ENCODE assay signal across 22 mouse cellular contexts in the genomic region with DNA sequence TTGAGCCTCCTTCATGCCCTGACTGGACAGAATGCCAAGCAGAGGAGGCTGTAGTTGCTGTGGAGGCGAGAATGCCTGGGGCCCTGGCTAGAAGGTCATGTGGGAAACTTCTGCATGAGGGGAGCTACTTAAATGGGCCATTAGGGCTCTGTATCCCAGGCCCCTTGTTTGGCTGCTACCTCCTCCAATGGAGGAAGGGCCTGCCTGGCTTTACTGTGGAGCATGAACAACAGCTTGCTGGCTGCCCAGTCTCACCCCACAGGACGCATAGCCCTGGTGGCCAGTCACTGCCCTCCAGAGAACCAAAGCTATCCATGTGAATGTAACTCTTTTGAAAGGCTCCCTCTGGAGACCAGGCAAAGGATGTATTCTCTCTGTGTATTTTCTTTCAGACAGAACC.
A peak's percentile ranks its signal among the peaks of the same experiment; 100 is the strongest.
DNase-seq lines count a peak whose midpoint lies in the region; ATAC-seq lines count a peak whose summit lies in the region.
"Had no signal": no experiment of that assay in that cellular context is flagged by ENCODE, and none has a peak within 500 bp of the region (broad histone marks: within the 10 kb centered on the region; RNA-seq: fewer than 3 reads in every experiment).

No protein-coding gene starts in this region.

- no peaks in the 10 kb centered on the region for H3K36me3 ChIP-seq in forebrain, embryonic 14.5 days (ENCODE audit: control insufficient read depth, insufficient read depth, low read length)
- H3K36me3 ChIP-seq in forebrain, embryonic 15.5 days = no peaks in the 10 kb centered on the region
- H3K36me3 ChIP-seq in hindbrain, embryonic 15.5 days = no peaks in the 10 kb centered on the region
- H3K36me3 ChIP-seq in hindbrain, embryonic 10.5 days = no peaks in the 10 kb centered on the region
- no peaks in the 10 kb centered on the region for H3K36me3 ChIP-seq in midbrain, embryonic 16.5 days (ENCODE audit: control insufficient read depth, insufficient read depth, low read length)
- no peaks in the 10 kb centered on the region for H3K36me3 ChIP-seq in midbrain, embryonic 15.5 days (replicated peaks)
- H3K36me3 ChIP-seq: embryonic facial prominence, embryonic 12.5 days; forebrain, embryonic 12.5 days; G1E; heart, embryonic 15.5 days had no signal

- 0 out of 2 replicates have a peak, but pooled peaks have one; percentile 21 for ATAC-seq in forebrain, embryonic 14.5 days
- ATAC-seq in forebrain, embryonic 15.5 days (replicated peaks) = no peak; the same call in 1 of the 2 replicates
- ATAC-seq in hindbrain, embryonic 15.5 days (ENCODE audit: low FRiP score, low read depth) = peak; percentile 21
- peak; percentile 52; the same call in 1 of the 2 replicates for ATAC-seq in midbrain, embryonic 16.5 days
- ATAC-seq in midbrain, embryonic 15.5 days (replicated peaks) = no peak
- ATAC-seq: CD4-positive, CD25-positive, alpha-beta regulatory T cell, adult 4 months had no signal

- no peak overlapping the region for H3K4me2 ChIP-seq in forebrain, embryonic 14.5 days (ENCODE audit: low read length)
- no peak overlapping the region for H3K4me2 ChIP-seq in forebrain, embryonic 15.5 days (replicated peaks)
- H3K4me2 ChIP-seq in hindbrain, embryonic 15.5 days = no peak overlapping the region
- no peak overlapping the region for H3K4me2 ChIP-seq in midbrain, embryonic 16.5 days (ENCODE audit: low read length)
- no peak overlapping the region for H3K4me2 ChIP-seq in midbrain, embryonic 15.5 days
- H3K4me2 ChIP-seq: embryonic facial prominence, embryonic 12.5 days; forebrain, embryonic 12.5 days; heart, embryonic 11.5 days; heart, embryonic 15.5 days had no signal

- H3K9ac ChIP-seq in forebrain, embryonic 14.5 days (ENCODE audit: low read length) = no peak overlapping the region
- H3K9ac ChIP-seq in forebrain, embryonic 15.5 days (replicated peaks) = no peak overlapping the region
- H3K9ac ChIP-seq in hindbrain, embryonic 15.5 days = no peak overlapping the region
- no peak overlapping the region for H3K9ac ChIP-seq in midbrain, embryonic 16.5 days (ENCODE audit: low read depth, low read length)
- H3K9ac ChIP-seq in midbrain, embryonic 15.5 days = no peak overlapping the region
- H3K9ac ChIP-seq: embryonic facial prominence, embryonic 12.5 days; forebrain, embryonic 12.5 days; heart, embryonic 15.5 days had no signal

- no peak for DNase-seq in forebrain, embryonic 14.5 days (ENCODE audit: low spot score)
- DNase-seq in hindbrain, embryonic 10.5 days (ENCODE audit: low spot score) = no peak
- DNase-seq in retina, embryonic 14.5 days (ENCODE audit: low spot score) = peak; percentile 17
- DNase-seq in cerebellum, adult 18-20 months = no peak
- DNase-seq: adrenal gland, postnatal 10 days; B cell, adult 2 months; cerebellum, adult 8-10 months; cerebellum, postnatal 14 days; gastrocnemius, postnatal 14 days; heart, adult 2 months; heart, postnatal 14 days; kidney, adult 11 months had no signal

- H3K4me3 ChIP-seq in forebrain, embryonic 14.5 days (ENCODE audit: low read depth, low read length) = no peak overlapping the region
- no peak overlapping the region for H3K4me3 ChIP-seq in forebrain, embryonic 15.5 days
- H3K4me3 ChIP-seq in hindbrain, embryonic 15.5 days = no peak overlapping the region
- no peak overlapping the region for H3K4me3 ChIP-seq in hindbrain, embryonic 10.5 days
- H3K4me3 ChIP-seq in midbrain, embryonic 16.5 days (ENCODE audit: low read depth, low read length) = no peak overlapping the region
- H3K4me3 ChIP-seq in midbrain, embryonic 15.5 days = no peak overlapping the region
- H3K4me3 ChIP-seq: embryonic facial prominence, embryonic 12.5 days; forebrain, embryonic 12.5 days; heart, adult 2 months; heart, embryonic 15.5 days had no signal

- H3K27me3 ChIP-seq in forebrain, embryonic 14.5 days (replicated peaks; ENCODE audit: control insufficient read depth, insufficient read depth, low read length) = no peaks in the 10 kb centered on the region
- H3K27me3 ChIP-seq in forebrain, embryonic 15.5 days = no peaks in the 10 kb centered on the region
- H3K27me3 ChIP-seq in hindbrain, embryonic 15.5 days = no peaks in the 10 kb centered on the region
- no peaks in the 10 kb centered on the region; the same call in 1 of the 2 replicates for H3K27me3 ChIP-seq in hindbrain, embryonic 10.5 days (ENCODE audit: insufficient read depth, poor library complexity, severe bottlenecking)
- no peaks in the 10 kb centered on the region for H3K27me3 ChIP-seq in midbrain, embryonic 16.5 days (ENCODE audit: control insufficient read depth, insufficient read depth, low read depth, low read length)
- no peaks in the 10 kb centered on the region for H3K27me3 ChIP-seq in midbrain, embryonic 15.5 days (replicated peaks)
- H3K27me3 ChIP-seq: forebrain, embryonic 12.5 days had no signal

- WGBS in forebrain, embryonic 14.5 days = 47% methylated on average over 2 of the region's 2 CpGs
- WGBS in forebrain, embryonic 15.5 days = 47% methylated on average over 2 of the region's 2 CpGs
- WGBS in hindbrain, embryonic 15.5 days = 57% methylated on average over 2 of the region's 2 CpGs
- 72% methylated on average over 2 of the region's 2 CpGs for WGBS in hindbrain, embryonic 10.5 days
- WGBS in midbrain, embryonic 16.5 days = 65% methylated on average over 2 of the region's 2 CpGs
- WGBS in midbrain, embryonic 15.5 days = 68% methylated on average over 2 of the region's 2 CpGs

- no peaks in the 10 kb centered on the region for H3K4me1 ChIP-seq in forebrain, embryonic 14.5 days (ENCODE audit: control insufficient read depth, insufficient read depth, low read length)
- H3K4me1 ChIP-seq in forebrain, embryonic 15.5 days = peaks cover 12% of the 10 kb centered on the region
- peaks cover 5% of the 10 kb centered on the region; the same call in 1 of the 2 replicates for H3K4me1 ChIP-seq in hindbrain, embryonic 15.5 days (replicated peaks)
- 0 out of 2 replicates have a peak, but pooled peaks cover 8% of the 10 kb centered on the region for H3K4me1 ChIP-seq in hindbrain, embryonic 10.5 days (replicated peaks)
- H3K4me1 ChIP-seq in midbrain, embryonic 16.5 days (ENCODE audit: control insufficient read depth, insufficient read depth, low read length) = no peaks in the 10 kb centered on the region
- no peaks in the 10 kb centered on the region for H3K4me1 ChIP-seq in midbrain, embryonic 15.5 days
- H3K4me1 ChIP-seq: embryonic facial prominence, embryonic 12.5 days; forebrain, embryonic 12.5 days had no signal

- H3K9me3 ChIP-seq in forebrain, embryonic 14.5 days (replicated peaks; ENCODE audit: control insufficient read depth, low read length) = no peaks in the 10 kb centered on the region
- H3K9me3 ChIP-seq in forebrain, embryonic 15.5 days = no peaks in the 10 kb centered on the region
- no peaks in the 10 kb centered on the region for H3K9me3 ChIP-seq in hindbrain, embryonic 15.5 days
- no peaks in the 10 kb centered on the region for H3K9me3 ChIP-seq in hindbrain, embryonic 10.5 days
- H3K9me3 ChIP-seq in midbrain, embryonic 16.5 days (replicated peaks; ENCODE audit: control insufficient read depth, low read length, poor library complexity, severe bottlenecking) = no peaks in the 10 kb centered on the region
- no peaks in the 10 kb centered on the region for H3K9me3 ChIP-seq in midbrain, embryonic 15.5 days
- H3K9me3 ChIP-seq: embryonic facial prominence, embryonic 12.5 days; forebrain, embryonic 12.5 days; heart, embryonic 15.5 days had no signal

- no peak overlapping the region for H3K27ac ChIP-seq in forebrain, embryonic 14.5 days (ENCODE audit: low read depth, low read length)
- no peak overlapping the region for H3K27ac ChIP-seq in forebrain, embryonic 15.5 days (replicated peaks)
- H3K27ac ChIP-seq in hindbrain, embryonic 15.5 days (replicated peaks) = no peak overlapping the region
- H3K27ac ChIP-seq in hindbrain, embryonic 10.5 days = no peak overlapping the region
- H3K27ac ChIP-seq in midbrain, embryonic 16.5 days (ENCODE audit: low read length) = no peak overlapping the region
- no peak overlapping the region for H3K27ac ChIP-seq in midbrain, embryonic 15.5 days
- H3K27ac ChIP-seq: embryonic facial prominence, embryonic 12.5 days; forebrain, embryonic 12.5 days; heart, adult 2 months; heart, embryonic 15.5 days had no signal

Comparison
In these comparisons a context has a peak if more than half of its experiments do, and no peak if none do; other contexts are left out.
1. ATAC-seq: peak in forebrain, embryonic 14.5 days (single experiment), hindbrain, embryonic 15.5 days (single experiment) and midbrain, embryonic 16.5 days (single experiment); none in forebrain, embryonic 15.5 days (single experiment) and midbrain, embryonic 15.5 days (single experiment).